Mouse (Mus musculus): ENCODE data around the gene Tulp1. TPM values are rescaled to one million over a fixed set of nuclear protein-coding genes. Genes with fewer than 3 reads are reported as not detected.

The Tulp1 gene
- polyA plus RNA-seq, 1 experiment from 2014 or later: 3.9 TPM

DNA sequence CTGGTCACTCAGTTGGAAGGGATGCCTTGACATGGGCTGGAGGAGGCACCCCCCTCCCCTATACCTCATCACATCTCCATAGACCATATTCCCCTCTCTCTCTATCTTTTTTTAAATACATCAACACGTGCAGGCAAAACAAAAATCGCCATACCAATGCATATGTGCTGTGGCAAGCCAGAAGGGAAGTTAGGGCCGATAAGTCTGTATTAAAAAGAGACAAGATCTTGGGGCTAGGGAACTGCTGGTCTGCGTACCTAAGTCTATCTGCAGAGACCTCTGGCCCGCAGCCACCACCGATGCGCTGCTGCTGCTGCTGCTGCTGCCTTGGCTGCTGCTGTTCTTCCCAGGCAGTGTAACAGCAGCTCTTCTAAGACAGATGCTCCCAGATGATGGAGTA is 30.0 kb upstream of the Tulp1 start:
- no peaks in the 10 kb centered on the region for H3K27me3 ChIP-seq (replicated peaks; ENCODE audit: control insufficient read depth, insufficient read depth, low read length)
- H3K27ac ChIP-seq (replicated peaks; ENCODE audit: low read depth, low read length): no peak overlapping the region
- peaks cover 19% of the 10 kb centered on the region for H3K4me1 ChIP-seq (ENCODE audit: control insufficient read depth, insufficient read depth, low read length)
- WGBS: 78% methylated on average over 7 of the region's 7 CpGs
- H3K36me3 ChIP-seq (ENCODE audit: control insufficient read depth, insufficient read depth, low read length): 0 out of 2 replicates have a peak, but pooled peaks cover 4% of the 10 kb centered on the region
- ATAC-seq (ENCODE audit: low read depth): no peak
- no peak overlapping the region for H3K9ac ChIP-seq (ENCODE audit: low read depth, low read length)
- no peaks in the 10 kb centered on the region for H3K9me3 ChIP-seq (ENCODE audit: control insufficient read depth, low read length)
- no peak overlapping the region for H3K4me3 ChIP-seq (ENCODE audit: low read depth, low read length)
- no peak for DNase-seq (ENCODE audit: low spot score)
- no peak overlapping the region for H3K4me2 ChIP-seq (ENCODE audit: low read depth, low read length)

DNA sequence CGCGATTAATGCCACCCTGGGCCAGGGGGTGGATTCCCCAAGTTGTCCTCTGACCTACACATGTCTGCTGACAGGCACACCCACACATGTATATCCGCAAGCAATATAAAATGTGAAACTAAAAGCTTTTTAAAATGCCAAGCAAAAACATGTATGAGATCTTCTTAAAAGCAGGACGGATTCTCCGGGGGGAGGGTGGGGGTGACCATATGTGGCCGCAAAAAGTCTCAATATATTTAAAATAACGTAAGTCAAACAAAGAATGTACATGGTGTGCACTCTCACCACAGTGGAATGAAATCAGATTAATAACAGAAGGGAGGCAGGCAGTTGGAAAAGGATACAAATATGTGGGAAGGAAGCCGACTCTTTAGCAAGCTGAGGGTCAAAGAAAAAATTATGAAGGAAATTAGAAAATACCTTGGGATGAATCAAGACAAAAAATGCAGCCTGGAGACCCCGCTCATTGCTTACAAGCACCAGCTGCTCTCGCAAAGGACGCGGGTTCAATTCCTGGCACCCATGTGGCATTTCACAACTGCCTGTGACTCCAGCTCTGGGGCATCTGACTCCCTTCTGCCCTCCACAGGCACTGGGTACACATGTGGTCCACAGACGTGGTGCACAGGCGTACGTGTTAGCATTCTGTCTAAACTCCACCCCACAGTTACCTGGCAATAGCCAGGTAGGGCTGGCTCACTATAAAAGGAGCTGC is 29.2 kb upstream of the Tulp1 start:
- DNase-seq (ENCODE audit: low spot score): peak; percentile 72
- H3K9ac ChIP-seq (ENCODE audit: low read depth, low read length): no peak overlapping the region

DNA sequence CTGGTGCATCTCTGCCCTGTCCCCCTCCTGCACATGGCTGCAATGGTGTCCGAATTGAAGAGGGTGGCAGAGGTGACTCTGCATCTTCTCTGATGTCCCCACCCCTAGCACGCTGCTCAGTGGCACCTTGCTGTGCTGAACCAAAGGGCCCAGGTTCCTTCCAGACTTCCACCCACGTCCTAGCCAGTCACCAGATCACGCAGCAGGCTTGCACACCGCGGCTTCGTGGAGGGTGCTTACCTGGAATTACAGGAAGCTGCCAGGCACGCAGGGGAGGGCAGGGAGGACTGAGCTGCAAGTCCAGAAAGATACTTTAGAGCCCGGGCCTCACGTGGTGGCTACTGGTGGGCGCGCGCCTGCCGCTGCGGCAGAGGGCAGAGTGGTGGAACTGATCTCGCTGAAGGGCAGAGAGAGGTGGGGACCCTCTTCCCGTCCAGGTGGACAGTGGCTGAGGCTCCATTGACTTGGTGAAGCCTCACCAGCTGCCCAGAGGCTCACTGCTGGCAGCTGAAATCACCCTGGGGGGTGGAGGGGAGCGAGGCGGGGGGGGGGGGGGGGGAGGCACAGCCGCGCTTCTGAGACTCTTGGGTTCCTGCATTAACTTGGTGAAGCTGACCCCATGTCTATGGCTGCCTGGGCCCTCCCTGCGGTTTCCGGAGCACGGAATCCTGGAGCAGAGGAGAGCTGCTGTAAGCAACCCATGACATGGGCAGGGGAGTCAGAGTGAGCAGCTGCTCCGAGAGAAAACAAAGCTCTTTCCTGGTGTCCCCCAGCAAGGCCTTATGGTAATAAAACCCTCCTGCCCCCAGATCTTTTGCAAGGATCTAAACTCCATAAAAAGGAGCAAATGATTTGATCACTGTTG is 26.8 kb upstream of the Tulp1 start:
- ATAC-seq (ENCODE audit: low read depth) (peak; percentile 55; the same call in 1 of the 2 replicates), DNase-seq (ENCODE audit: low spot score) (no peak)
- Histone ChIP-seq H3K36me3 (ENCODE audit: control insufficient read depth, insufficient read depth, low read length) (no peaks in the 10 kb centered on the region), H3K4me3 (ENCODE audit: low read depth, low read length) (no peak overlapping the region), H3K4me1 (ENCODE audit: control insufficient read depth, insufficient read depth, low read length) (peaks cover 19% of the 10 kb centered on the region), H3K9me3 (ENCODE audit: control insufficient read depth, low read length) (no peaks in the 10 kb centered on the region), H3K27me3 (replicated peaks; ENCODE audit: control insufficient read depth, insufficient read depth, low read length) (peaks cover under 1% of the 10 kb centered on the region; the same call in 1 of the 2 replicates), H3K9ac (ENCODE audit: low read depth, low read length) (no peak overlapping the region), H3K4me2 (ENCODE audit: low read depth, low read length) (peak overlapping the region; percentile 41), H3K27ac (replicated peaks; ENCODE audit: low read depth, low read length) (no peak overlapping the region)
- WGBS: 14% methylated on average over 21 of the region's 25 CpGs

More for the DNA sequence above, 29.2 kb upstream of the Tulp1 start:
- ATAC-seq (ENCODE audit: low read depth): no peak
- H3K36me3 ChIP-seq (ENCODE audit: control insufficient read depth, insufficient read depth, low read length): 0 out of 2 replicates have a peak, but pooled peaks cover 4% of the 10 kb centered on the region
- no peak overlapping the region for H3K4me3 ChIP-seq (ENCODE audit: low read depth, low read length)
- no peaks in the 10 kb centered on the region for H3K9me3 ChIP-seq (ENCODE audit: control insufficient read depth, low read length)
- H3K4me2 ChIP-seq (ENCODE audit: low read depth, low read length): peak overlapping the region; percentile 10; the same call in 1 of the 2 replicates
- H3K27ac ChIP-seq (replicated peaks; ENCODE audit: low read depth, low read length): peak overlapping the region; percentile 78
- H3K4me1 ChIP-seq (ENCODE audit: control insufficient read depth, insufficient read depth, low read length): peaks cover 19% of the 10 kb centered on the region
- no peaks in the 10 kb centered on the region for H3K27me3 ChIP-seq (replicated peaks; ENCODE audit: control insufficient read depth, insufficient read depth, low read length)
- WGBS: 45% methylated on average over 15 of the region's 15 CpGs

DNA sequence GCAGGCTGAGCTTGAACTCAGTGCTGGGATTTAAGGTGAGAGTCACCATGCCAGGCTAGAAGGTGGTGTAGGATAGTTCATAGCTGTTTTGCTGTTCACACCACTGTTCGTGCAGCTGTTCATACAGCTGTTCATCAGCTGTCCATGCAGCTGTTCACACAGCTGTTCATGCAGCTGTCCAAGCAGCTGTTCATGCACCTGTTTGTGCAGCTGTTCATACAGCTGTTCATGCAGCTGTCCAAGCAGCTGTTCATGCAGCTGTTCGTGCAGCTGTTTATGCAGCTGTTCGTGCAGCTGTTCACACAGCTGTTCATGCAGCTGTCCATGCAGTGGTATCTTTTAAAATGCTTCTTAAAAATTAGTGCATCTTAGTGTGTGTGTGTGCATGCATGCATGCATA is 23.5 kb upstream of the Tulp1 start:
- no peak for DNase-seq (ENCODE audit: low spot score)

GRCm38 (mm10) chr17:28386150-28386905 is 21.3 kb upstream of the Tulp1 start:
- WGBS: 4% methylated on average over 23 of the region's 23 CpGs
- peak; percentile 42 for ATAC-seq (ENCODE audit: low read depth)
- Histone ChIP-seq H3K4me2 (ENCODE audit: low read depth, low read length) (peak overlapping the region; percentile 49), H3K9ac (ENCODE audit: low read depth, low read length) (no peak overlapping the region), H3K4me3 (ENCODE audit: low read depth, low read length) (peak overlapping the region; percentile 4; the same call in 1 of the 2 replicates), H3K27me3 (replicated peaks; ENCODE audit: control insufficient read depth, insufficient read depth, low read length) (peaks cover 7% of the 10 kb centered on the region; the same call in 1 of the 2 replicates), H3K4me1 (ENCODE audit: control insufficient read depth, insufficient read depth, low read length) (no peaks in the 10 kb centered on the region), H3K27ac (replicated peaks; ENCODE audit: low read depth, low read length) (no peak overlapping the region), H3K9me3 (ENCODE audit: control insufficient read depth, low read length) (no peaks in the 10 kb centered on the region), H3K36me3 (ENCODE audit: control insufficient read depth, insufficient read depth, low read length) (no peaks in the 10 kb centered on the region)
- peak; percentile 82 for DNase-seq (ENCODE audit: low spot score)

More for the DNA sequence above, 23.5 kb upstream of the Tulp1 start:
- no peak overlapping the region for H3K9ac ChIP-seq (ENCODE audit: low read depth, low read length)
- H3K27ac ChIP-seq (replicated peaks; ENCODE audit: low read depth, low read length): no peak overlapping the region
- no peak overlapping the region for H3K4me3 ChIP-seq (ENCODE audit: low read depth, low read length)
- no peak overlapping the region for H3K4me2 ChIP-seq (ENCODE audit: low read depth, low read length)
- no peak for ATAC-seq (ENCODE audit: low read depth)
- H3K36me3 ChIP-seq (ENCODE audit: control insufficient read depth, insufficient read depth, low read length): no peaks in the 10 kb centered on the region
- 74% methylated on average over 3 of the region's 3 CpGs for WGBS
- H3K9me3 ChIP-seq (ENCODE audit: control insufficient read depth, low read length): no peaks in the 10 kb centered on the region
- H3K4me1 ChIP-seq (ENCODE audit: control insufficient read depth, insufficient read depth, low read length): peaks cover 16% of the 10 kb centered on the region
- peaks cover 7% of the 10 kb centered on the region; the same call in 1 of the 2 replicates for H3K27me3 ChIP-seq (replicated peaks; ENCODE audit: control insufficient read depth, insufficient read depth, low read length)

- H3K4me1 ChIP-seq (ENCODE audit: control insufficient read depth, insufficient read depth, low read length): no peaks in the 10 kb centered on the region
- 61% methylated on average over 4 of the region's 4 CpGs for WGBS
- DNase-seq (ENCODE audit: low spot score): no peak
Measured at GRCm38 (mm10) chr17:28384298-28384697, 19.3 kb upstream of the Tulp1 start.

GRCm38 (mm10) chr17:28380255-28380654 is 15.2 kb upstream of the Tulp1 start:
- DNase-seq (ENCODE audit: low spot score): no peak
- H3K4me1 ChIP-seq (ENCODE audit: control insufficient read depth, insufficient read depth, low read length): no peaks in the 10 kb centered on the region
- WGBS: 0% methylated on average over 5 of the region's 6 CpGs
- no peaks in the 10 kb centered on the region for H3K9me3 ChIP-seq (ENCODE audit: control insufficient read depth, low read length)
- H3K4me3 ChIP-seq (ENCODE audit: low read depth, low read length): no peak overlapping the region
- H3K27me3 ChIP-seq (replicated peaks; ENCODE audit: control insufficient read depth, insufficient read depth, low read length): peaks cover 5% of the 10 kb centered on the region
- ATAC-seq (ENCODE audit: low read depth): no peak
- no peaks in the 10 kb centered on the region for H3K36me3 ChIP-seq (ENCODE audit: control insufficient read depth, insufficient read depth, low read length)
- no peak overlapping the region for H3K4me2 ChIP-seq (ENCODE audit: low read depth, low read length)
- no peak overlapping the region for H3K27ac ChIP-seq (replicated peaks; ENCODE audit: low read depth, low read length)
- no peak overlapping the region for H3K9ac ChIP-seq (ENCODE audit: low read depth, low read length)

More at GRCm38 (mm10) chr17:28384298-28384697, 19.3 kb upstream of the Tulp1 start:
- Histone ChIP-seq H3K36me3 (ENCODE audit: control insufficient read depth, insufficient read depth, low read length) (no peaks in the 10 kb centered on the region), H3K27ac (replicated peaks; ENCODE audit: low read depth, low read length) (no peak overlapping the region), H3K9me3 (ENCODE audit: control insufficient read depth, low read length) (no peaks in the 10 kb centered on the region), H3K4me3 (ENCODE audit: low read depth, low read length) (no peak overlapping the region), H3K9ac (ENCODE audit: low read depth, low read length) (no peak overlapping the region), H3K27me3 (replicated peaks; ENCODE audit: control insufficient read depth, insufficient read depth, low read length) (peaks cover 7% of the 10 kb centered on the region; the same call in 1 of the 2 replicates), H3K4me2 (ENCODE audit: low read depth, low read length) (no peak overlapping the region)
- ATAC-seq (ENCODE audit: low read depth): no peak

DNA sequence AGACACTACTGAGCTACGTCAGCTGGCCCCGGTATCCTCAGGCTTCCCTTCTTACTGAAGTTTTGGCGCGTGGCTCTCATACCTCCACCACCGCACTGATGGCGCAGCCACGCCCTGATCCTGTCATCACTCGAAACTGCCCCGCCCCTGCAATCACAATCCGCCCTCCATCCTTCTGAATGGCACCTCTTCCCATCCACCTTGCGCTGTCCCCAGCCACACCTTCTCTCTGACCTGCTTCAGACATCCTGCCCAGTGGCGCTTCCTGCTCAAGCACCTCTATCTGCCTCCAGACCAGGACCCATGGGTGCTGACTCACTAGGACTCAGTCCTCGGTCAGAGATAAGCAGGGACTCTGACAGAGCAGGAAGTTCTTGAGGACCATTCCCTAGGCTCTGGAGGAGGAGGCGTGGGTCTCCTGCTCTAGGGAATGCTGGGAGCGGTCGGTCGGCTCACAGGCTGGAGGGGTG is 10.6 kb upstream of the Tulp1 start:
- H3K9me3 ChIP-seq (ENCODE audit: control insufficient read depth, low read length): no peaks in the 10 kb centered on the region
- 15% methylated on average over 16 of the region's 17 CpGs for WGBS
- no peak for DNase-seq (ENCODE audit: low spot score)
- H3K4me3 ChIP-seq (ENCODE audit: low read depth, low read length): no peak overlapping the region
- peaks cover 13% of the 10 kb centered on the region for H3K27me3 ChIP-seq (replicated peaks; ENCODE audit: control insufficient read depth, insufficient read depth, low read length)
- no peak overlapping the region for H3K9ac ChIP-seq (ENCODE audit: low read depth, low read length)
- H3K36me3 ChIP-seq (ENCODE audit: control insufficient read depth, insufficient read depth, low read length): no peaks in the 10 kb centered on the region
- no peak overlapping the region for H3K27ac ChIP-seq (replicated peaks; ENCODE audit: low read depth, low read length)
- H3K4me1 ChIP-seq (ENCODE audit: control insufficient read depth, insufficient read depth, low read length): no peaks in the 10 kb centered on the region
- H3K4me2 ChIP-seq (ENCODE audit: low read depth, low read length): no peak overlapping the region
- peak; percentile 35; the same call in 1 of the 2 replicates for ATAC-seq (ENCODE audit: low read depth)

Measured in embryonic facial prominence, embryonic 14.5 days (tissue).